Mouse (Mus musculus) hindbrain, embryonic 14.5 days (tissue): Measurements from ENCODE around the gene Hs3st6. TPM values are rescaled to one million over a fixed set of nuclear protein-coding genes. Genes with fewer than 3 reads are reported as not detected.
A peak's percentile ranks its signal among the peaks of the same experiment; 100 is the strongest.

ENCODE experiments used
- ATAC-seq: fragments of 200-750 bp; cut with Nextera tagmentation; 2 replicates; pipeline ENCODE4 v1.8.0; 2017; ENCODE audit warnings: moderate number of reproducible peaks, mild to moderate bottlenecking, moderate TSS enrichment, moderate library complexity; ENCODE audit not compliant: low FRiP score
- DNase-seq: peaks from one replicate; pipeline ENCODE4 v3.0.0-alpha.2; 2015; ENCODE audit warnings: low spot score
- H3K27ac ChIP-seq: fragments of 300-500 bp; sonication (generic); 2 replicates; pipeline ENCODE4 v1.5.1; 2014; ENCODE audit warnings: mild to moderate bottlenecking, moderate library complexity
- H3K27me3 ChIP-seq: fragments of 300-500 bp; sonication (generic); 2 replicates; pipeline ENCODE4 v1.6.1; 2014; ENCODE audit warnings: mild to moderate bottlenecking, low read length, mixed read lengths; ENCODE audit not compliant: control insufficient read depth, insufficient read depth
- H3K36me3 ChIP-seq: fragments of 300-500 bp; sonication (generic); replicated peaks from 2 replicates; pipeline ENCODE4 v1.6.1; 2014; ENCODE audit not compliant: control insufficient read depth, insufficient read depth
- H3K4me1 ChIP-seq: fragments of 300-500 bp; sonication (generic); replicated peaks from 2 replicates; pipeline ENCODE4 v1.6.1; 2014; ENCODE audit warnings: antibody characterized with exemption, low read length, mixed read lengths; ENCODE audit not compliant: control insufficient read depth, insufficient read depth
- H3K4me2 ChIP-seq: fragments of 300-500 bp; sonication (generic); replicated peaks from 2 replicates; pipeline ENCODE4 v1.6.1; 2014; ENCODE audit warnings: mild to moderate bottlenecking, moderate library complexity
- H3K4me3 ChIP-seq: fragments of 300-500 bp; sonication (generic); replicated peaks from 2 replicates; pipeline ENCODE4 v1.5.1; 2014; ENCODE audit warnings: mild to moderate bottlenecking, low read length
- H3K9ac ChIP-seq: fragments of 300-500 bp; sonication (generic); 2 replicates; pipeline ENCODE4 v1.6.1; 2014
- H3K9me3 ChIP-seq: fragments of 300-500 bp; sonication (generic); 2 replicates; pipeline ENCODE4 v1.6.1; 2016; ENCODE audit warnings: low read length; ENCODE audit not compliant: control insufficient read depth
- WGBS: fragments of 180-500 bp; shearing (Covaris S2); extraction: QIAGEN DNeasy Blood & Tissue Kit; methylation state at CpG from one replicate; pipeline ENCODE4 v1.1.7; 2014; 5-methylcytosine and 5-hydroxymethylcytosine counted together
- polyA plus RNA-seq: library from polyadenylated mRNA; unstranded; fragments of >200 nt; fragmentation: Nextera tagmentation; extraction: Ambion mirVana; gene quantifications from 2 replicates; pipeline ENCODE4 v1.2.1, GENCODE M21; 2014

The Hs3st6 gene
- polyA plus RNA-seq, 1 experiment from 2014 or later = 0.36 TPM

- no peaks in the 10 kb centered on the region for H3K27me3 ChIP-seq
- peak within 1 kb of the TSS; percentile 59 for H3K9ac ChIP-seq
- H3K4me1 ChIP-seq = peaks cover 13% of the 10 kb centered on the region; the same call in 1 of the 2 replicates
- H3K4me2 ChIP-seq = peak within 1 kb of the TSS; percentile 86
- WGBS = 1% methylated on average over 29 of the region's 29 CpGs
- DNase-seq (peak; percentile 87), ATAC-seq (peak; percentile 96)
- H3K27ac ChIP-seq = peak within 1 kb of the TSS; percentile 59; the same call in 1 of the 2 replicates
- H3K9me3 ChIP-seq = no peaks in the 10 kb centered on the region
- peak within 1 kb of the TSS; percentile 53 for H3K4me3 ChIP-seq
- 0 out of 2 replicates have a peak, but pooled peaks cover 9% of the 10 kb centered on the region for H3K36me3 ChIP-seq
Measured at GRCm38 (mm10) chr17:24736330-24737051, 16.3 kb upstream of the Hs3st6 start, which contains the start of gene Msrb1. Msrb1 (plus strand) TSS chr17:24736642.

DNA sequence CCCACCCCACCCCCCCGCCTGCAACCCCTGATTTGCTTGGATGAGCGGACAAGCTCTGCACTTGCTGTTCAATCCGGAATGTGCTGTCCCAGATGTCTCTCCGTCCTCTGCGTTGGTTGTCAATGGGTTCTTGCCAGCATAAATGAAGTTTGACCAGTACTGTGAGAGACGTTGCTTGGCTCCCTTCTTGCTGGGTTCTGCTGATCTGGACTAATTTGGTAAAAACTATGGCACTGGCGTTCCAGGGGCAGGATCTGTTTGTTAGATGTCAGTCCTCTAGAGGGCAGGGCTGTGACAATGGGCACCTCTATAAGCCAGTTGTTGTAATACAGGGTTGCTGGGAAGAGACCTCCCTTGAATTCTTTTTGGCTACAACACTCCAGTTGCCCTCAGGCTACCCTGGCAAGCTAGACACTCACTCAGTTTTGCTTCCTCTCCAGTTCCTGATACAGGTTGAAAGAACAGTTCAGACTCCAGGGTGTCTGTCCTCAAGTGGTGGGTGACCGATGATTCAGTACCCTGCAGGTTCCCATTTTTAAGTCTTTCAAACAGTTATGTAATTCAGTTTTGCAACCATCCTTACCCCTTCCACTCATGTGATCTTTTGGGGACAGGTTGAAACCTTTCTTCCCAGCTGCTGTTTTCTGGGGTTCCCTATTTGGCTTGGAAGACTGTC, 15.5 kb upstream of the Hs3st6 start:
- no peak for DNase-seq
- Histone ChIP-seq H3K9ac (peak overlapping the region; percentile 59), H3K27ac (no peak overlapping the region), H3K36me3 (0 out of 2 replicates have a peak, but pooled peaks cover 9% of the 10 kb centered on the region), H3K4me2 (peak overlapping the region; percentile 86), H3K9me3 (no peaks in the 10 kb centered on the region), H3K4me1 (peaks cover 13% of the 10 kb centered on the region; the same call in 1 of the 2 replicates), H3K4me3 (peak overlapping the region; percentile 53), H3K27me3 (no peaks in the 10 kb centered on the region)
- 24% methylated on average over 8 of the region's 8 CpGs for WGBS
- ATAC-seq = no peak

DNA sequence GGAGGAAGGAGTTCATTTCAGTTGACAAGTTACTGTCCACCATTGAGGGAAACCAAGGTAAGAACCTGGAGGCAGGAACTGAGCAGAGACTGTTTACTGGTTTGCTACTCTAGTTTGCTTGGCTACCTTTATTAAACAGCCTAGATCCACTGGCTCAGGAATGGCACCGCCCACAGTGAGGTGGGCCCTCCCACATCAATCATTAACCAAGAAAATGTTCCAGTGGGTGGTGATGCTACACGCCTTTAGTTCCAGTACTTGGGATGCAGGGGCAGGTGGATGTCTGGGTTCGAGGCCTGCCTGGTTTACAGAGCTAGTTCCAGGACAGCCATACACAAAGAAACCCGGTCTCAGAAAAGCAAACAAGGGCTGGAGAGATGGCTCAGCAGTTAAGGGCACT, 14.6 kb upstream of the Hs3st6 start:
- Histone ChIP-seq H3K4me1 (peaks cover 13% of the 10 kb centered on the region; the same call in 1 of the 2 replicates), H3K4me2 (no peak overlapping the region), H3K4me3 (no peak overlapping the region), H3K36me3 (0 out of 2 replicates have a peak, but pooled peaks cover 9% of the 10 kb centered on the region), H3K27ac (no peak overlapping the region), H3K27me3 (no peaks in the 10 kb centered on the region), H3K9me3 (no peaks in the 10 kb centered on the region), H3K9ac (no peak overlapping the region)
- no peak for DNase-seq
- ATAC-seq = no peak
- 78% methylated on average over 4 of the region's 4 CpGs for WGBS

DNA sequence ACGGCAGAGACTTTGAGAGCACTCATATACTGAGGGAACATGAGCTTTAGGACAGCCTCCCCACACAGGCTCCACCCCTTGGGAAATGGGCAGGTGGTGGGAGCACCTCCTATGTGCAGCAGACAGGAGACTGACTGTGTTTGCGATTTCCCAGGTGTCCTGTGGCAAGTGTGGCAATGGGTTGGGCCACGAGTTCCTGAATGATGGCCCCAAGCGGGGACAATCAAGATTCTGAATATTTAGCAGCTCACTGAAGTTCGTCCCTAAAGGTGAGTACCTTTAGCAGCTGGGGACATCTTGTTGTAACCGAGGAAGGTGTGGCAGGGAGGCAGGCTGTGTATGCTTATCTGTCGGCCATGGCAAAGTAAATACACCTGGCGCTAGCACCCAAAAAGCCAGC, 12.9 kb upstream of the Hs3st6 start:
- H3K9ac ChIP-seq = no peak overlapping the region
- no peaks in the 10 kb centered on the region for H3K27me3 ChIP-seq
- no peak overlapping the region for H3K4me2 ChIP-seq
- DNase-seq (no peak), ATAC-seq (no peak)
- WGBS = 86% methylated on average over 8 of the region's 8 CpGs
- no peaks in the 10 kb centered on the region for H3K9me3 ChIP-seq
- 0 out of 2 replicates have a peak, but pooled peaks cover 9% of the 10 kb centered on the region for H3K36me3 ChIP-seq
- H3K27ac ChIP-seq = no peak overlapping the region
- H3K4me1 ChIP-seq = peaks cover 13% of the 10 kb centered on the region; the same call in 1 of the 2 replicates
- no peak overlapping the region for H3K4me3 ChIP-seq

- H3K27me3 ChIP-seq = no peaks in the 10 kb centered on the region
- H3K9me3 ChIP-seq = no peaks in the 10 kb centered on the region
- DNase-seq = no peak
- WGBS = 82% methylated on average over 8 of the region's 8 CpGs
- H3K36me3 ChIP-seq = 0 out of 2 replicates have a peak, but pooled peaks cover 9% of the 10 kb centered on the region
- no peak overlapping the region for H3K4me2 ChIP-seq
- no peak overlapping the region for H3K9ac ChIP-seq
- H3K4me1 ChIP-seq = 0 out of 2 replicates have a peak, but pooled peaks cover under 1% of the 10 kb centered on the region
- H3K27ac ChIP-seq = no peak overlapping the region
- no peak for ATAC-seq
- no peak overlapping the region for H3K4me3 ChIP-seq
Measured at GRCm38 (mm10) chr17:24742307-24742706, 10.5 kb upstream of the Hs3st6 start.

GRCm38 (mm10) chr17:24743896-24744295, 8.9 kb upstream of the Hs3st6 start:
- 83% methylated on average over 5 of the region's 5 CpGs for WGBS
- ATAC-seq (no peak), DNase-seq (no peak)
- no peak overlapping the region for H3K27ac ChIP-seq
- no peak overlapping the region for H3K9ac ChIP-seq
- no peak overlapping the region for H3K4me3 ChIP-seq
- no peaks in the 10 kb centered on the region for H3K9me3 ChIP-seq
- no peak overlapping the region for H3K4me2 ChIP-seq
- 0 out of 2 replicates have a peak, but pooled peaks cover 9% of the 10 kb centered on the region for H3K36me3 ChIP-seq
- H3K4me1 ChIP-seq = no peaks in the 10 kb centered on the region
- no peaks in the 10 kb centered on the region for H3K27me3 ChIP-seq

GRCm38 (mm10) chr17:24744381-24744780, 8.4 kb upstream of the Hs3st6 start:
- Histone ChIP-seq H3K27me3 (no peaks in the 10 kb centered on the region), H3K9me3 (no peaks in the 10 kb centered on the region), H3K4me1 (no peaks in the 10 kb centered on the region), H3K4me2 (no peak overlapping the region), H3K4me3 (no peak overlapping the region), H3K36me3 (0 out of 2 replicates have a peak, but pooled peaks cover 9% of the 10 kb centered on the region), H3K9ac (no peak overlapping the region), H3K27ac (no peak overlapping the region)
- ATAC-seq (no peak), DNase-seq (no peak)
- 69% methylated on average over 3 of the region's 3 CpGs for WGBS

- 20% methylated on average over 7 of the region's 7 CpGs for WGBS
- Histone ChIP-seq H3K9me3 (no peaks in the 10 kb centered on the region), H3K4me2 (no peak overlapping the region), H3K4me1 (no peaks in the 10 kb centered on the region), H3K4me3 (no peak overlapping the region), H3K9ac (no peak overlapping the region), H3K36me3 (no peaks in the 10 kb centered on the region), H3K27ac (no peak overlapping the region), H3K27me3 (peaks cover 11% of the 10 kb centered on the region)
- ATAC-seq (peak; percentile 71; the same call in 1 of the 2 replicates), DNase-seq (peak; percentile 95)
Measured at GRCm38 (mm10) chr17:24745526-24746497, 7.0 kb upstream of the Hs3st6 start.
